Mouse (Mus musculus) ovary, postnatal 10 days (tissue): Measurements from ENCODE around the gene Cdca7.

Experiments used
- DNase-seq: peaks from one replicate; pipeline ENCODE4 v3.0.0; 2022; ENCODE audit warnings: low spot score

Cdca7 gene

DNA sequence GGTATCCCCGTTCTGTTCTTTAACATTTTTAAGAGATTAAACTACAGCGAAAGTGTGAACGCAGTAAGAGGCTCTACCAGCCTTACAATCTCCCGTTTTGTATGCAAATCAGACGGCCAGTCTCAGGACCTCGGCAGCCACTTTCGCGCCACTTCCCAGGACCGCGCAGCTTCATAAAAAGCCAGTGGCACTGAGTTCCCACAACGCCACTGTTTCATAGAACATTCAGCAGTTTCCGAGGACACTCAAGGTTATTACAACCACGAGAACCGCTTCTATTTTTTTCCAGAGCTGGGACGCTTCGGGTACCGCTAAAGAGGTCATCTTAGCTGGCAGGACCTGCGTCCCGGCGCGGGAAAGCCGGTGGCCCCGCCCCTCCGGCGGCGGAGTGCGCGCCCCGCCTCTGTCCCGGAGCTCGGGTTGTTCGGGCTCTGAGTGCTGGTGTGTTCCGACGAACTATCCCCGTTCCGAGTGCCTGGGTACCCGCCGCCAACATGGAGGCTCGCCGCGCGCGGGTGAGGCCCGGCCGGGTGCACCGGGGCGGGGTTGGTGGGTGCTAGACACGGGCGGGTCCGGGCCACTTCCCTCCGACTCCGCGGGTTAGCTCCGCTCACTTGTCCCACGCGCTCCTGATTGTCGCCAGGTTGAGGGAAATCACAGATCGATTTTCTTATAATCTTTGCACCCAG is at the start of gene Cdca7:
TSS of gene Cdca7 (plus strand) at position 363 of the 689 bp plus-strand sequence.
- peak; percentile 69 for DNase-seq

DNA sequence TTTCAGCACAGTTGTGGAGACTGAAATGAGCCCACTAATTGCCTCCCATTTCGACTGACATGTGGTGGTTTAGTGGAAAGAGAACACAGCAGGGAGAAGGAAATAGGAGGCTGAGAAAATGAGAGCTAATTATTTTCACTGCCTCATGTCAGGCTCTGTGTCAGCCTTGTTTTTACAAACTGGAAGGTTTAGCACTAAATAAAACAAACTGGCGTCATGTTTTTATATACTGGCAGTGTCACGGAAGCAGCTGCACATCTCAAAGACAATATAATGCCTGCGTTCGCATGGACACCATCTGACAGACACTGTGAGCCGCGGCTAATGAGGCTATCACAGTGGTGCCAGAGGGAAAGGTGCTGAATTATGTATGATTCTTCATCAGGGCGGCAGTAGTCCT is 49.2 kb upstream of the Cdca7 start:
- DNase-seq = no peak

DNA sequence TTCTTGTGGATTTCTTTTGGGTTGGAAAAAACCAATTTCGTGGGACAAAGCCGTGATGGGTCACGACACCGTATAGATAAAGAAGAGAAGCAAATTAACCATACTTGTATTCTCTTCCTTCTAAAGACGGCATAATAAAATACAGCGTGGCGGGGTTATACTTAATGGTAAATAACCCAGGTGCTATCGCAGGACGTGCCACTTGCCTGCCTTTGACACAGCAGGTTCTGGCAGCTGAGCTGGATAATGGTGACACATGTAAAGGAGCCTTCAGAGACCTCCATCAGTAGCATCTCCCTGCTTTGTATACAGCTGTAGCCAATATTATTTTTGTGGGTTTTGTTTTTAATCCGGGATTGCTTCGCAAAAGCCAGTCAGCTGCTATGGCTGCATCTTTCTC is 48.7 kb upstream of the Cdca7 start:
- no peak for DNase-seq

DNA sequence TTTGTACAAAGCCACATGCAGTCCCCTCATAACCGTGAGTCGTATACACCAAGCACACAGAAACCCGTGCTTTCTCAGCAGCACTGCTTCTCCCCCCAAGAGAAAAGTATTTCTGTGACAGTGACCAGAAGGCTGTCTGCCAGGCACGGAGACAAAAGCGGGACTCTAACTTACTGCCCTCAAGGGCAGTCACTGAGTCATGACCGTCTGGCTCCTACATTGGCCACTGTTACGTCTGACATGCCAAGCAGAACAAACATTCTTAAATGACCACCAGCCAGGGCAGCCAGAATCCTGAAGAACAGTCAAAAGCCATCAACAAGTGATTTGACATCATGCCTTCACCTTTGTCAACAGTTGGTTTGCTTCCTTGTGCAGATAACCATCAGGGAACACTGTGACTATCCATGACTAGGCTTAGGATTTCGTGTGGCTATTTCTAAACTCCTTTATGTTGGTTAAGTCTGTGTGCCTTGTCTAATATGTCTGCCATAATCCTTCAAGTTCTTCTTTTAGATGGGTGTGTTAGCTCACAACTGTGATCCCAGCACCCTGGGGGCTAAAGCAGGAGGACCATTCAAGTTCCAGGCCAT is 36.9 kb upstream of the Cdca7 start:
- DNase-seq = no peak

DNA sequence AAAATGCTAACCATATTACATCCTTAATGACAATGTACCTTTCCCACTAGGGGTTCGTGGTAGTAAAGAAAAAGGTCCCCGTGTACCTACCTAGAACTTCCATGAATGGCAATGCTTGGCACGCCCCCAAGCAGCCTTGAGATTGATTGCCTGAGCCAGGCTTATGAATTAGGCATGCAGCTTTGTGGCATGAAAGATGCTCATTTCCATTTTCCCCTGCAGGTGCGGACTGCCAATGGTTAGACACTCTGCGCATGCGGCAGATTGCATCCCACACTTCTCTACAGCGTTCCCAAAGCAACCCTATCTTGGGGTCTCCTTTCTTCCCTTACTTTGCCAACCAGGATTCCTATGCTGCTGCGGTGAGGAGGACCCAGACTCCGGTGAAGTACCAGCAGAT is 34.9 kb upstream of the Cdca7 start:
- DNase-seq = no peak

DNA sequence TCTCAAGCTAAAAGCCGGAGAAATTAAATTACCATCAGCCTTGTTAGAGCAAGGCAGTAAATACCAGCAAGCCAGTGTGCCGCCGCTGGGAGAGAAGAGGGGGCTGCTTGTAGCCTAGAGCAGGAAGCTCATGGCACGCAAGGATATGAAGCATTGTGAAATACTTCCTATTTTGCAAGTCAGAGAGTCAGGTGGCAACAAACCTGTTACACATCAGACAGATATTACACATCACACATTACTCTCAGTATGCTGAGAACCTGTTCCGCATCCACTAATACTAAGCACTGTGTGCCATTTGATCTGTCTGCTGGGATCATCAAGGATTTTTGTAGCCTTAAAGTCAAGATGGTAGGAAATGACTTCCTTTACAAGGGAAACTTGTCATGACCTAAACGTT is 33.1 kb upstream of the Cdca7 start:
- no peak for DNase-seq

DNA sequence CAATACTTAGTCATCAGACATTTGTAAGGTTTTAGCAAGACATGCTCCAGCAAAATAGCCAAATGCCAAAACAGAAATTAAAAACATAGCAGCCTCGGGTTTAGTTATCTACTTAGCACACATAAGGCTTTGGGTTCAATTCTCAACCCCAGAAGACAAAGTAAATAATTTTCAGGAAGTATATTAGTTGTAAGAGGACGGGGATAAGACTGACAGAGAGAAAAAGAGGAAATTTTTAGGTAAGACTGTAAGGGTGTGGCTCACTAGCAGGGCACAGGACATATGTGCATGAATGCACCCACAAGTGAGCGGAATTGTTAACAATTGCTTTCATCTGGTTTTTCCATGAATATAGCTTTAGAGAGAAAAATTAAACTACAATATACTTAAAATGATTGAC is 32.0 kb upstream of the Cdca7 start:
- DNase-seq = no peak

DNA sequence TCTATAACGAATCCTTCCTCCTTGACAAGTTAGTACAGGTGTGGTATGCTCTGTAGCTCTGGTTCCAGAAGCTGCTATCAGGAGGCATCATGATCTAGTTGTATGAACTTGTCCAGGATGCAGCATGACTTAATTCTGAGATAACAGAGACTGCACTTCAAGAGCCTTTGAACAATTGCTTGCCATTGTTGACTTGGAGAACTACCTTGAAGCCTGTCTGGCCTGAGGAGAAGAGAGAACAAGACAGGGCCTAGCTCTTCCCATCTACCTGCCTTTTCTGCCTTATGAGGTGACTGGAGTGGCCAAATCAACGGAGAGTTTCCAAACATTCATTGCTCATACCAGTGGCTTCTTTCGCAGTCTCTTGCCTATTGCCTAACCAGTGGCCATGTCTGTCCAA is 29.9 kb upstream of the Cdca7 start:
- DNase-seq = no peak

DNA sequence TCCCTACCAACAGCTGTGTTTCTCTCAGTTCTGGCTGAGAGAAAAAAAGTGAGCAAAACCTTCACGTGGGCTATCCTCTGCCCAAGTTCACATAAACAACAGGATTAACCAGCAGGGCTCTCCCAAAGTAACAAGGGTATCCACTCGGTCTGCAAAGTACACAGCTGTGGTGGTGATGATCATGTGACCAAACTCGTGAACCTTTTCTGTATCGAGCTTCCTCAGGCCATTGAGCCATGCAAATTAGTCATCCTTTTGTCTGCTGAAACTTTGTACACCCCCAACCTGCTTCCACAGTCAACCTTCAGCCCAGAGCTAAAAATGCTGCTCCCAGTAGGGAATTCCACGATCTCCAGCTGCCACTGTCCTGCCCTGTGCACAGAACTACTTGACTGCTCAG is 29.3 kb upstream of the Cdca7 start:
- no peak for DNase-seq

DNA sequence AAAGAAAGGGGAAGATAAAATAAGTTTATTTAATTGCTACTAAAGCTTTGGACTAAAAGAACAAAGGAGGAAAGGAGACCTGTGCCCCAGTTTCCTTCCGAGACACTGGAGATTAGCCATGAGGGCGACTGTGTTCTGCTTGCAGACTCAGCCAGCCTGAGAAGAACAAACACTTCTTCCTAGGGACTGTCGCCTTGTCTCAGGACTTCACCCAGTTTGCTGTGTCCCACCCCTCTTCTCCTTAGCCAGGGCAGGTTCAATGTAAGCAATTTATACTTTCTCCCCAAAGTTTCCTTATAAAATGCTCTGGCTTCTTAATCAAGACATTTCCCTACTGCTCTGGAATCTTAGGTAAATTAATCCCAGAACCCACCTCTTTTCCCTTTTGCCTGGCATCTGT is 22.4 kb upstream of the Cdca7 start:
- DNase-seq = no peak

DNA sequence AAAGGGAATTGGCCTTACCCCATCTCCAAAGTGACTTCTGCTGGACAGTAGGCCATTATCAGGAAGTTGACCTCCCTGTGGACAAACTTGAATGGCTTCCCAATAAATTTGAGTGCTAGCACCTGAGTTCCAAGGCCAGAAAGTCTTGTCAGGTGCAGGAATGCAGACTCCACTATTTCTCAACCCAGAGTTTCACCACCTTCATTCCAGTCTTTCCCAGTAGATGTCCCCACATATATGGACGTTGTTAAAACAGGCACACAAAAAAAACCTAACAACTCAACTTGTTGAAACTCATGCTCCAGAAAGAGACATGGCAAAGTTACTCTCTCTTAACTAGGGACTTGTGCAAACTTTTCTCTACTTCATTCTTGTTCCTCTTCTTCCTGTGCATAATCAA is 19.8 kb upstream of the Cdca7 start:
- no peak for DNase-seq

DNA sequence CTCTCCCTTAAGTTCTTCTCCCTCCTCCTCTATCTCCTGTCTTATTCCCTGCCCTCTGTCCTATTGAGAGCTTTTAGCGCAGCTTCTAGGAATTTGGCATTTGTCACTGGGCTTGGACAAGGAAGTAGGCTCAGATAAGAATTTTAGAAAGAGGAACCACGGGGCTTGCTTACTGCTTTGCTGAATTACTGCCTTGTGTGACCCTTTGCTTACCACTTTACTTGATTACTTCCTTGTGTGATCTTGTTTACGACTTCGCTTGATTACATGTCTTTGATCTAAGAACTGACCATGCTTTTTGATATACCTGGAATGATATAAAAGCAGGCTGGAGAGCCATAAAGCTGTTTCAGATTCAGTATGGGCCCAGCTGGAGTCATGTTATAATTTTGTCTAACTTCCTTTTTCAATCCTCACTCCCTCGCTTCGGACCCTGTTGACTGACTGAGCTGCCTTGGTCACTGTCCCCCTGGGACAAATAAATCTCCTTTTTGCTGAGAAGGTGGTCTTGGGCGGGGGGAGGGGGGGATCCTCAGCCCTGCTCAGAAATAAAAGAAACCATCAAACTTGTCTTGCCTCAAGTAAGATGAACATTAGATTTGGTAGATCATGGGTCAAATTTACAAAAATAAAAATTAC is 11.5 kb upstream of the Cdca7 start:
- no peak for DNase-seq

DNA sequence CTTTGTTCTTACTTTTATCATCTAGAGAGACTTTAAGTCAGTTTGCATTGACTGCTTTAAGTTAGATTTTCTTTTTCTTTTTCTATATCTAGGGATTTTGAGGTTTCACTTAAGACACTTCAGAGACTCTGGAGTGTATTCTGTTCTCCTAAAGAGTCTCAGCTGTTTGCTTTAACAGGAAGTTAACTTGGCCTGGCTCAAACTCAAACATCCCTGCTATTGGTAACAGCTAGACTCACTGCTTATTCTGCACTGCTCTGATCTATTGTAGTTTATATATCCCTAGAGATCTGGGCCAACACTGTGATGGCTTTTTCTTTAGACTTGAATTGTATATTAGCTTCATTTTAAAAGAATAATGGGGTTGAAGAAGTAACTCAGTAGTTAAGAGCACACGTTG is 8.4 kb upstream of the Cdca7 start:
- DNase-seq = no peak

DNA sequence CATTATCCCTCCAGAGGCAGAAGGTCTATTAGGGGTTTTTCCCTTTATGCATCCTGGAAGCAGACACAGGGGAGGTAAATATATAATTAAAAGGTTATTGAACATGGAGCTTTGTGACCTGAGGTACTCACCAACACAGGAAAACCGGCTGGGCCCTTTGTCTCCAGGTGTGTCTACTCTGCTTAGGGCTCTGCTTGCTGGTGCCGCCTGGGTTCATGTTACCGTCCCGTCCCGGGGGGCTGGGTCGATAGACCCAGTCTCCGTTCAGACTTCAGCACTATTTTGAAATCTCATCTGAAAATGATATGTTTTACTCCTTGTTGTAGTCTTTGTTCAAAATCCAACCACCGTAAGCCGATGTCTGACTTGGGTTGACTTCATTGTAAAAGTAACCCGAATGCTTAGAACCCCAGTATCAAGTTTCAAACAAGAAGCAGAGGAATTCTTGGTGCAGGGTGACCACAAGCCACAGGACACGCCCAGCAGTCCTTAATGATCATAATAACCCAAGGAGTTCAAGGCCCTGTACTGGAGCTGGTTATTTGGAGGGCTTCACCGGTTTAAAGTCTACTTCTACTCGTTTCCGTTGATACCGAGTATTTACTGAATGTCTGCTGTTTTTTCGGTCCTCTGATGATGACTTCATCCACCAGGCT is 4.4 kb upstream of the Cdca7 start:
- no peak for DNase-seq

DNA sequence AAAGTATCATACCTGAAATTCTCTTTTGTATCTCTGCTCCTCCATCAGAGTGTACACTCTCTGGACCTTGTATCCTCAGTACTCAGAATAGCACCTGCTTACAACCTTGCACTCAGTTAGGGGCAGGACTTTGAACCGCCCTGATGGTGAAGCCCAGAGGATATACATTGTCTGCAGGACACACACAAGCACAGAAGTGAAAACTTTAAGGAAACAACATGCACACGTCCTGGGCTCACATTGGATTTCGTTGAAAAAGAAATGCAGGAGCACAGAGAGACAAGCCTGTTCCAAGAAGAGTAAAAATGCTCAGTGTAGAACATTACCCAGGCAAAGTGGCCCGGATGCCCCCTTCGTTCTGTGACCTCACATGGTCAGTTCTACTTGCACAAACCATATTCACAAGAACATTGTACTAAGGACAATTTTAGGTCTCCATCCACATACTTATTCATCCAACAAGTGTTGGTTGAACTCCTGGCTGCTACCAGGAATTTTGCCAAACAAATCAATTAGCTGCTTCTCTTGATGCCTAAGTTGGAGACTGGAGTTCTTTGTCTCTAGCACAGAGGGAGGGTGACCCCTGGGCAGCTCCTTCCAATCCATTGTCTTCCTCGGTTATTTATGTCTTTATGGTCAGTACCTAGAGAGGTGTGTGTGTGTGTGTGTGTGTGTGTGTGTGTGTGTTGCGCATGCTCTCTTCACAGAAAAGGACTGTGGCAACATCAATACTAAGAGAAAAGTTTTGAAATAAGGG is 1.2 kb upstream of the Cdca7 start:
- DNase-seq = no peak

DNA sequence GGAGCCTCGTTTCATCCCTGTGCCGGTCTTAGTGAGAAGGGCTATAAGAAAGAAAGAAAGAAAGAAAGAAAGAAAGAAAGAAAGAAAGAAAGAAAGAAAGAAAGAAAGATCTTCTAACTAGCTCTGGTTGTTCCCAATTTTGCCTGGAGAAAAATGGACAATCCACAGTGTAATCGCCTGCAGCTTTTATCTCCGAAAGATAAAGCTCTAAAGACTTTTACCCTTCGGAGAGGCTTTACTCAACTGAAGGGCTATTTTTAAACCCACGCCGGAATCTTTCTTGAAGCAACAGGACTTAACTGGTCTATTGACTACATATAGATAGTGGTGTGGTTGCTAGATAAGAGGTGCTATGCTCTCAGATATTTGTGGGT is 549 bp upstream of the Cdca7 start:
- no peak for DNase-seq

DNA sequence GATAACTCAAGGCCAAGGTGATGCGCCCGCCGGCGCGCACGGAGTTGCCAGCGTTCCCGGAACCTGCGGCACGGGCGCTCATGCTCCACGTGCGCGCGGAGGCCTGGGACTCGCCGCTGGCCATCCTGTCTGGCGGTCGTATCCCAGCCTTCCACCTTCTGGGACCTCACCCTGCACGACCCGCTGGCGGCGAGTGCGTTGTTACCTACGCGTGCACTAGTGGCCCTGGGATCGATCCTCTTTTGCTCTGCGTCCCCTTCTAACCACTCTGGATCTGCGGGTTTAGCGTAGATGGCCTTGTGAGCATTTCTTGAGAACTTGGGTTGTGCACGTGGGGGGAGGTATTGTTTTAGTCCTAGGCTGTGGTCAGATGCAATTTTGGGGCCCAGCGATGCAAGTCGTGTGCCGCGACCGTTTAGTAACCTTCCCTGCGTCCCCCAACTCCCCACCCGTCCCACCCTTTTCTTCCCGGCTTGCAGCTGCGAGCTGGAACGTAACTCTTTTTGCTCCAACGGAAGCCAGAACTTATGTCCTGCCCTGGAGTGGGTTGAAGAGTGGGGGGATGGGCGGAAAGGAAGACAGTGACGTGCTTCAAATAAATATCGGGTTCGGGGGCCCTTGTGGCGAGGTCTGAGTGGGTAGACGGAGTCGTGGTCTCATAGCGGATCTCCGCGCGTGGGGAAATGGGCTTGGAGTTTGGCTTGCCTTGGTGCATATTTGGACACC is 690 bp downstream of the Cdca7 start:
- DNase-seq = peak; percentile 41

DNA sequence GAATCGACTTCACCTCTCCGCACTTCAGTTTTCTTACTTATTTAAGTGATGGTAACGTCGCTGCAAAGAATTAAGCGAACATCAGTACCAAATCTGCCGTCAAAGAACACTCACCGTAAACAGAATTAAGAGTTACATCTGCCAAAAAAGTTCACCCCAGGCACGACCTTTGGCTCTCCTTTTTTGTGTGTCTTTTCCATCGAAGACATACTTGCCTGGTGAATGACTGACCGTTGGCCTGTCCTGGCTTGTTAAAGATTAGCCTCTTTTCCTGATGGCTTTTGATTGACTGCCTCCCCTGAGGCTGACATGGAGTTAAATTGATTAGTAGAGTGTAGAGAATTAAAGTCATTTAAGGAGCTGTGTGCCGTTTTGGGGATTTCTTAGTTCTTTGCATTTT is 1.3 kb downstream of the Cdca7 start:
- DNase-seq = no peak

DNA sequence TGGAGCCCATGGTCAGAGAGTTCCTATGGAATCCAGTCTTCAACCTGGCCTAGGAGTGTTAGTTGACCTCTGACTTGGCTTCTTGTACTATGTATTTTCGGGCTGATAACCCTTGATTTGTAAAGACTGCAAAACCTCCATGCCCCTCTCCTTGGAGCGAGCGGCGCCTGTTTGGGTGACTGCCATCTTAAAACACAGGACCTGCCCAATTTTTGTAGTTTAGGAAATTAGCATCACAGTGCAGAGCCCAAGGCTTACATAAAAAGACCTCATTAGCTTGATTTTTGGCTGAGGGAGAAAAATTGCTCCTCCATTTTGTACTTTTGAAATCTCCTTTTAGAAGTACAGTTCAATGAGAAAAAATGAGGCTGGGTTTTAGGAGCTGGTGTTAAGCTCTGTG is 2.2 kb downstream of the Cdca7 start:
- no peak for DNase-seq

DNA sequence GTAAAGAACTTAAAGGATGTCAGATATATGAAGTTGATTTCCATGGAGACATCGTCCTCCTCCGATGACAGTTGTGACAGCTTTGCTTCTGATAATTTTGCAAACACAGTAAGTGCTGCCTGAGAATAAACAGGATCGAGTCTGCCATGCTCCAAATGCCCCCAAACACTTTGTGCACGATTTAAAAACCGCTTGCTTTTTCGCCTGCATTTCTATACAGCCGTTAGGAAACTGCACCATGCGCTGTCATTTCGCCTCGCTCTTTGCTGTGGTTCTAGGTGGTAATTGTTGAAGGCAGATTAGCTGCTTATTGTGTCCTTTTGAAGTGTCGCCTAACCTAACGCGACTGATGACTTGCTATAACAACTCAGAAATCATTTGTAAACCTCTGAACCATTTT is 3.0 kb downstream of the Cdca7 start:
- DNase-seq = no peak

DNA sequence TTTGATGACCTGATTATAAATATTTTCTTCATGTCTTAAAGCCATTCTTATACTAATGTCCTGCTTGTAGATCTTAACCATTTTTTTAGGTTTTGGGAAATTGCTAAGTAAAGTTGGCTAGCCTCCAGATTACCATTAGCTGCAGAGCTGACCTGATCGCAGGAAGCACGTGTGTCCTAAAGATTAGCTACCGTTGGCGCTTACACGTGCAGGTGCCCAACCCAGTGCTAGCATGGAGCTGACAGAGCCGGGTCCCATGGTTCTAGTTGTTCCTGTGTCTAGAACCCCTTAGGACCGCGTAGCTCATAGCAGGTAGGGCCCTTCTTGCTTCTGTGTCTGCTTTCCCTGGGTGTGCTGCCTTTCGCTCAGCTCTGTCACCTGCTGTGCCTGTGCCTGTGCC is 3.9 kb downstream of the Cdca7 start:
- DNase-seq = no peak

DNA sequence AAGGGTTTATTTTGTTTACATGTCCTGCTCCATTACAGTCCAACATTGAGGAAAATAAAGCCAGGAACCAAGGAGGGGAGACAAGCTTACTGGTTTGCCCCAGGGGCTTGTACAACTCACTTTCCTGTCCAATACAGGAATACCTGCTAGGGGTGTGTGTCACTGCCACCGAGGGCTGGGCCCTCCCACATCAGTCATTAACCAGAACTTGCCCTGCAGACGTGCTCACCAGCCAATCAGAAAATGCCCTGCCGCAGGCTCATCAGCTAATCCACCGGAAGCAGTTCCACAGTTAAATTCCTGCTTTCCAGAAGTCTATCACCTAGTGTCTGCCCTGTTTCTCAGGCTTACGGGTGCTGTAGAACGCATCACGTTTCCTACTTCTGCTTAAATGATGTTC is 15.7 kb downstream of the Cdca7 start:
- DNase-seq = no peak
